Mouse (Mus musculus): ENCODE results near the gene Bdkrb1. TPM values are rescaled to one million over a fixed set of nuclear protein-coding genes. Genes with fewer than 3 reads are reported as not detected.
A peak's percentile ranks its signal among the peaks of the same experiment; 100 is the strongest.

Gene Bdkrb1
- polyA plus RNA-seq, 1 experiment: 2.1 TPM

GRCm38 (mm10) chr12:105593471-105593870 is 9.4 kb upstream of the Bdkrb1 start:
- no peak for DNase-seq (ENCODE audit: low read depth, low spot score)
- 50% methylated on average over 4 of the region's 4 CpGs for WGBS

- no peak for DNase-seq (ENCODE audit: low read depth, low spot score)
- WGBS: 76% methylated on average over 8 of the region's 8 CpGs
These were observed 5.8 kb upstream of the Bdkrb1 start for GRCm38 (mm10) chr12:105597135-105597534.

GRCm38 (mm10) chr12:105598503-105598902 is 4.4 kb upstream of the Bdkrb1 start:
- WGBS: 62% methylated on average over 10 of the region's 10 CpGs
- DNase-seq (ENCODE audit: low read depth, low spot score): no peak

- 41% methylated on average over 5 of the region's 5 CpGs for WGBS
- DNase-seq (ENCODE audit: low read depth, low spot score): no peak
These were observed 3.8 kb upstream of the Bdkrb1 start for GRCm38 (mm10) chr12:105599098-105599497.

GRCm38 (mm10) chr12:105601586-105601985 is 1.3 kb upstream of the Bdkrb1 start:
- DNase-seq (ENCODE audit: low read depth, low spot score): no peak
- whole genome bisulfite sequencing: 47% methylated on average over 6 of the region's 6 CpGs

GRCm38 (mm10) chr12:105603904-105604303 is 1.0 kb downstream of the Bdkrb1 start:
- WGBS: 62% methylated on average over 11 of the region's 11 CpGs
- DNase-seq (ENCODE audit: low read depth, low spot score): no peak

- no peak for DNase-seq (ENCODE audit: low read depth, low spot score)
- 62% methylated on average over 8 of the region's 8 CpGs for WGBS
These were observed 2.3 kb downstream of the Bdkrb1 start for GRCm38 (mm10) chr12:105605212-105605611.

- no peak for DNase-seq (ENCODE audit: low read depth, low spot score)
- WGBS: 72% methylated on average over 4 of the region's 4 CpGs
These were observed 4.0 kb downstream of the Bdkrb1 start for GRCm38 (mm10) chr12:105606881-105607280.

GRCm38 (mm10) chr12:105611045-105611444 is 8.2 kb downstream of the Bdkrb1 start:
- peak; percentile 39 for DNase-seq (ENCODE audit: low read depth, low spot score)
- 38% methylated on average over 2 of the region's 2 CpGs for WGBS

GRCm38 (mm10) chr12:105611748-105612147 is 8.9 kb downstream of the Bdkrb1 start:
- WGBS: 33% methylated on average over 7 of the region's 7 CpGs
- peak; percentile 31 for DNase-seq (ENCODE audit: low read depth, low spot score)

- DNase-seq (ENCODE audit: low read depth, low spot score): no peak
- 90% methylated on average over 10 of the region's 10 CpGs for WGBS
These were observed 10.7 kb downstream of the Bdkrb1 start for GRCm38 (mm10) chr12:105613559-105613958.

- WGBS: 91% methylated on average over 7 of the region's 7 CpGs
- DNase-seq (ENCODE audit: low read depth, low spot score): no peak
These were observed 19.2 kb downstream of the Bdkrb1 start for GRCm38 (mm10) chr12:105622048-105622447.

GRCm38 (mm10) chr12:105622981-105623539 is 20.2 kb downstream of the Bdkrb1 start:
- WGBS: 82% methylated on average over 12 of the region's 12 CpGs
- no peak for DNase-seq (ENCODE audit: low read depth, low spot score)

GRCm38 (mm10) chr12:105625798-105626197 is 22.9 kb downstream of the Bdkrb1 start:
- 67% methylated on average over 7 of the region's 7 CpGs for WGBS
- no peak for DNase-seq (ENCODE audit: low read depth, low spot score)

- WGBS: 46% methylated on average over 13 of the region's 13 CpGs
These were observed 31.6 kb downstream of the Bdkrb1 start for GRCm38 (mm10) chr12:105634374-105635067.

GRCm38 (mm10) chr12:105636551-105636950 is 33.7 kb downstream of the Bdkrb1 start:
- 92% methylated on average over 9 of the region's 9 CpGs for WGBS
- no peak for DNase-seq (ENCODE audit: low read depth, low spot score)

More at GRCm38 (mm10) chr12:105634374-105635067, 31.6 kb downstream of the Bdkrb1 start:
- DNase-seq (ENCODE audit: low read depth, low spot score): peak; percentile 25

GRCm38 (mm10) chr12:105637554-105637953 is 34.7 kb downstream of the Bdkrb1 start:
- 75% methylated on average over 4 of the region's 4 CpGs for WGBS
- DNase-seq (ENCODE audit: low read depth, low spot score): no peak

- DNase-seq (ENCODE audit: low read depth, low spot score): no peak
- WGBS: 75% methylated on average over 11 of the region's 11 CpGs
These were observed 40.0 kb downstream of the Bdkrb1 start for GRCm38 (mm10) chr12:105642770-105643321.

Data from large intestine, adult 2 months (tissue).